Mouse (Mus musculus): ENCODE measurements at regions not wholly inside any gene's neighbourhood (a gene's known extent, or its start where the extent isn't known, plus 50 kb on each side); places are given as distances from the start of the nearest gene placed in this dataset.

DNA sequence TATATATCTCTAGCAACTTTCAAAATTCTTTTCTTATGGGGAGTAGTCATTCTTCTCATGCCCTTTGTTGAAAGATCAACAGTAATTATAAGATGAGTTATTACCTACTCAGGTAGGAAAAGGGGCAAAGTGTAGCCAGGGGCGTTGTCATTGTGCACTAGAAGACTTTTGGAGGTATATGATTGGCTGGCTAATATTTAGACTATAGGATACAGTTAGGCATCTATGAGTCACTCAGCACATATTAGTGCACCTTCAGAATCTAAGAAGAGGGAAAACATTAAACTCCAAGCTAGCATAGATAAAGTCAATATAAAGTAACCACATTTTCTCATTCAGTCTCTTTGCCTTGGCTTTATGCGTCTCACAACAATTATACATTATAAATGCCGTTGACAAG lies 199.8 kb downstream of the Plk2 start:
- TF ChIP-seq TCF12 (IDR thresholded peaks at IDR 0.05; ENCODE audit: low read depth, low read length), result no peak
- no peak for TF ChIP-seq POLR2A (IDR thresholded peaks at IDR 0.05; ENCODE audit: low read depth, low read length)
- no peak for TF ChIP-seq ZC3H11A (IDR thresholded peaks at IDR 0.05; ENCODE audit: low read depth, low read length)
- no peak for TF ChIP-seq CTCF (conservative IDR thresholded peaks at IDR 0.05 in 1 of 2, IDR thresholded peaks at IDR 0.05 in 1 of 2; ENCODE audit: low read depth in 2 of 2, low read length in 2 of 2)
- TF ChIP-seq RAD21 (IDR thresholded peaks at IDR 0.05; ENCODE audit: low read depth, low read length), result no peak
- TF ChIP-seq USF2 (conservative IDR thresholded peaks at IDR 0.05; ENCODE audit: low read depth, low read length), result no peak
- TF ChIP-seq SMC3 (IDR thresholded peaks at IDR 0.05; ENCODE audit: low read depth, low read length), result no peak
- TF ChIP-seq MEF2A (IDR thresholded peaks at IDR 0.05; ENCODE audit: borderline replicate concordance, low read depth, low read length), result no peak
- TF ChIP-seq USF1 (IDR thresholded peaks at IDR 0.05; ENCODE audit: low read depth, low read length), result no peak
- no peak for TF ChIP-seq RCOR1 (conservative IDR thresholded peaks at IDR 0.05; ENCODE audit: low read depth, low read length)

Data from CH12.LX (cell line).